Mouse (Mus musculus) midbrain, embryonic 12.5 days (tissue): ENCODE data around the gene Rgp1. TPM values are rescaled to one million over a fixed set of nuclear protein-coding genes. Genes with fewer than 3 reads are reported as not detected.

ENCODE experiments used
- ATAC-seq: fragments of 200-750 bp; cut with Nextera tagmentation; 2 replicates; pipeline ENCODE4 v1.8.0; 2017; ENCODE audit warnings: low read depth, moderate TSS enrichment, moderate library complexity; ENCODE audit not compliant: low FRiP score
- H3K27ac ChIP-seq: fragments of 300-500 bp; sonication (generic); replicated peaks from 2 replicates; pipeline ENCODE4 v1.5.1; 2016; ENCODE audit warnings: mild to moderate bottlenecking
- H3K27me3 ChIP-seq: fragments of 300-500 bp; sonication (generic); 2 replicates; pipeline ENCODE4 v1.6.1; 2016; ENCODE audit warnings: mild to moderate bottlenecking
- H3K36me3 ChIP-seq: fragments of 300-500 bp; sonication (generic); 2 replicates; pipeline ENCODE4 v1.6.1; 2016
- H3K4me1 ChIP-seq: fragments of 300-500 bp; sonication (generic); 2 replicates; pipeline ENCODE4 v1.6.1; 2016
- H3K4me2 ChIP-seq: fragments of 300-500 bp; sonication (generic); replicated peaks from 2 replicates; pipeline ENCODE4 v1.6.1; 2016; ENCODE audit warnings: mild to moderate bottlenecking, moderate library complexity
- H3K4me3 ChIP-seq: fragments of 300-500 bp; sonication (generic); 2 replicates; pipeline ENCODE4 v1.5.1; 2016; ENCODE audit warnings: mild to moderate bottlenecking
- H3K9ac ChIP-seq: fragments of 300-500 bp; sonication (generic); replicated peaks from 2 replicates; pipeline ENCODE4 v1.6.1; 2016; ENCODE audit warnings: mild to moderate bottlenecking, moderate library complexity
- H3K9me3 ChIP-seq: fragments of 300-500 bp; sonication (generic); 2 replicates; pipeline ENCODE4 v1.6.1; 2016; ENCODE audit warnings: mild to moderate bottlenecking
- WGBS: fragments of 180-500 bp; shearing (Covaris S2); methylation state at CpG from one replicate; pipeline ENCODE4 v1.1.7; 2016; 5-methylcytosine and 5-hydroxymethylcytosine counted together
- polyA plus RNA-seq: library from polyadenylated mRNA; unstranded; fragments of >200 nt; fragmentation: Nextera tagmentation; extraction: Ambion mirVana; gene quantifications from 2 replicates; pipeline ENCODE4 v1.2.1, GENCODE M21; 2016

Gene Rgp1
- polyA plus RNA-seq, 1 experiment from 2014 or later, result 31.8 TPM

GRCm38 (mm10) chr4:43564231-43564630 lies 14.3 kb upstream of the Rgp1 start:
- 67% methylated on average over 2 of the region's 2 CpGs for WGBS
- Histone ChIP-seq H3K36me3 (peaks cover 47% of the 10 kb centered on the region), H3K4me3 (no peak overlapping the region), H3K9ac (no peak overlapping the region), H3K4me2 (no peak overlapping the region), H3K4me1 (peaks cover 37% of the 10 kb centered on the region), H3K27me3 (no peaks in the 10 kb centered on the region), H3K9me3 (no peaks in the 10 kb centered on the region), H3K27ac (no peak overlapping the region)
- no peak for ATAC-seq

- Histone ChIP-seq H3K4me2 (no peak overlapping the region), H3K4me3 (no peak overlapping the region), H3K27ac (no peak overlapping the region), H3K9me3 (no peaks in the 10 kb centered on the region), H3K9ac (no peak overlapping the region), H3K4me1 (peaks cover 14% of the 10 kb centered on the region), H3K27me3 (no peaks in the 10 kb centered on the region), H3K36me3 (peaks cover 76% of the 10 kb centered on the region)
- 95% methylated on average over 9 of the region's 9 CpGs for WGBS
- no peak for ATAC-seq
Measured at GRCm38 (mm10) chr4:43567140-43567539, 11.4 kb upstream of the Rgp1 start.

DNA sequence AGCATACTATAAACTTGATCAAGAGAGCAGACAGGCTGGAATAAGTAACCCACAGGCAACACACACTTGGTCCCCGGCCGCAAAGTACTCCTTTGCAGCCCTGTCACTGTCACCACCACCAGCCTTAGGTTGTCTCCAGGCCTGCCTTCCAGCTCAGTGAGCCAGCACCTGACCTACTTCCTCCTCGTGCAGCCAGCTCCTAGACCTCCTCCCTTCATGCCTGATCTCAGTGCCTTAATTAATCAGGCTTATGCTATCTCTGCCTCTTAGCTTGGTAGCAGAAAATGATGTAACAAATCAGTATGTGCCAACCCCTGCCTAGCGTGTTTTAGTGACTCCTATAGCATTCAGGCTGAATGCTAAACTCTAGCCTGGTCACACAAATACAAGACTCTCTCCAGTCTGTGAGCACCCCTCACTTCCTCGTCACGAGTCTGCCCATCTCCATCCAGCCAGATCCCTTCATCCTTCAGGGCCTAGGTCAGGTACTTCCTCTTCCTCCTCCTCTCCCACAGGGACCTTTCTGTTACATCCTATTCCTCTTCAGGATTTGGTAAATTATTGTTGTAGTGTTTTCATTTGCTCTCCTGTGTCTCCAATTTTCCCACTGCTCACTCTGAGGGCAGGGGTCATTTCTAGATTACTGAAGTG lies 7.0 kb upstream of the Rgp1 start:
- Histone ChIP-seq H3K36me3 (peaks cover 71% of the 10 kb centered on the region), H3K4me2 (no peak overlapping the region), H3K27me3 (no peaks in the 10 kb centered on the region), H3K9ac (no peak overlapping the region), H3K9me3 (no peaks in the 10 kb centered on the region), H3K4me1 (peaks cover 18% of the 10 kb centered on the region), H3K4me3 (no peak overlapping the region), H3K27ac (no peak overlapping the region)
- WGBS, result 90% methylated on average over 6 of the region's 6 CpGs
- ATAC-seq, result no peak

- whole genome bisulfite sequencing, result 94% methylated on average over 4 of the region's 4 CpGs
- H3K4me3 ChIP-seq, result no peak overlapping the region
- H3K27me3 ChIP-seq, result no peaks in the 10 kb centered on the region
- H3K36me3 ChIP-seq, result peaks cover 50% of the 10 kb centered on the region
- no peak overlapping the region for H3K27ac ChIP-seq
- no peaks in the 10 kb centered on the region for H3K9me3 ChIP-seq
- H3K4me1 ChIP-seq, result peaks cover 35% of the 10 kb centered on the region
- no peak overlapping the region for H3K9ac ChIP-seq
- no peak overlapping the region for H3K4me2 ChIP-seq
- no peak for ATAC-seq
Measured at GRCm38 (mm10) chr4:43573561-43573960, 5.0 kb upstream of the Rgp1 start.

- 65% methylated on average over 2 of the region's 2 CpGs for WGBS
- Histone ChIP-seq H3K36me3 (peaks cover 34% of the 10 kb centered on the region), H3K27me3 (no peaks in the 10 kb centered on the region), H3K27ac (no peak overlapping the region), H3K9me3 (no peaks in the 10 kb centered on the region), H3K4me3 (peak overlapping the region; percentile 8; the same call in 1 of the 2 replicates), H3K4me2 (peak overlapping the region; percentile 96), H3K9ac (no peak overlapping the region), H3K4me1 (peaks cover 45% of the 10 kb centered on the region)
- no peak for ATAC-seq
Measured at GRCm38 (mm10) chr4:43575356-43575755, 3.2 kb upstream of the Rgp1 start.

GRCm38 (mm10) chr4:43577237-43577881 lies 1.2 kb upstream of the Rgp1 start:
- Histone ChIP-seq H3K4me2 (peak overlapping the region; percentile 96), H3K4me3 (peak overlapping the region; percentile 82), H3K27ac (no peak overlapping the region), H3K9ac (peak overlapping the region; percentile 92), H3K4me1 (peaks cover 45% of the 10 kb centered on the region), H3K9me3 (no peaks in the 10 kb centered on the region), H3K36me3 (peaks cover 35% of the 10 kb centered on the region), H3K27me3 (no peaks in the 10 kb centered on the region)
- 58% methylated on average over 8 of the region's 8 CpGs for WGBS
- no peak for ATAC-seq

- H3K27me3 ChIP-seq, result no peaks in the 10 kb centered on the region
- no peak for ATAC-seq
- peak overlapping the region; percentile 92 for H3K9ac ChIP-seq
- whole genome bisulfite sequencing, result 11% methylated on average over 10 of the region's 10 CpGs
- no peaks in the 10 kb centered on the region for H3K9me3 ChIP-seq
- H3K27ac ChIP-seq, result peak overlapping the region; percentile 63; the same call in 1 of the 2 replicates
- peaks cover 45% of the 10 kb centered on the region for H3K4me1 ChIP-seq
- H3K4me3 ChIP-seq, result peak overlapping the region; percentile 82
- H3K36me3 ChIP-seq, result peaks cover 41% of the 10 kb centered on the region
- H3K4me2 ChIP-seq, result peak overlapping the region; percentile 96
Measured at GRCm38 (mm10) chr4:43579256-43579655, 741 bp downstream of the Rgp1 start.

- peak overlapping the region; percentile 82 for H3K4me3 ChIP-seq
- H3K27me3 ChIP-seq, result no peaks in the 10 kb centered on the region
- 87% methylated on average over 6 of the region's 6 CpGs for WGBS
- peak overlapping the region; percentile 96 for H3K4me2 ChIP-seq
- H3K4me1 ChIP-seq, result peaks cover 45% of the 10 kb centered on the region
- peaks cover 45% of the 10 kb centered on the region for H3K36me3 ChIP-seq
- peak overlapping the region; percentile 92; the same call in 1 of the 2 replicates for H3K9ac ChIP-seq
- H3K9me3 ChIP-seq, result no peaks in the 10 kb centered on the region
- ATAC-seq, result no peak
- H3K27ac ChIP-seq, result no peak overlapping the region
Measured at GRCm38 (mm10) chr4:43579731-43580130, 1.2 kb downstream of the Rgp1 start.

- no peak overlapping the region for H3K9ac ChIP-seq
- ATAC-seq, result no peak
- peaks cover 35% of the 10 kb centered on the region for H3K4me1 ChIP-seq
- H3K27me3 ChIP-seq, result no peaks in the 10 kb centered on the region
- WGBS, result 94% methylated on average over 5 of the region's 5 CpGs
- H3K4me2 ChIP-seq, result no peak overlapping the region
- H3K9me3 ChIP-seq, result no peaks in the 10 kb centered on the region
- H3K36me3 ChIP-seq, result peaks cover 45% of the 10 kb centered on the region
- H3K4me3 ChIP-seq, result no peak overlapping the region
- no peak overlapping the region for H3K27ac ChIP-seq
Measured at GRCm38 (mm10) chr4:43580721-43581120, 2.2 kb downstream of the Rgp1 start.

DNA sequence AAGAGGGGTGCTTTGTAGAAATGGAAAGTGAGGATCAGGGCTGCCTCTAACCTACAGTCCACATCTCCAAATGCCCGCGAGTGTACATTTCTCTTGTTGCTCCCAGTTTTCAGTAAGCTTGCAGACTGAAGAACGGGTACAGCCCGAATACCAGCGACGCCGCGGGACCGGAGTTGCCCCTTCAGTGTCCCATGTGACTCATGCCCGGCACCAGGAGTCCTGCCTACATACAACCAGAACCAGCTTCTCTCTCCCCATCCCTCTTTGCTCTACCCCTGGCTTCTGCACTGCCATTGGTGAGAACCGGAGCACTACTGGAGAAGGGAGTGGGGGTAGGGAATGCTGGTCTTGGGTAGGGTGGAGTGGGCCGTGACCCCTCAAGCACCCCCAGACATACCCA lies 2.9 kb downstream of the Rgp1 start:
- 96% methylated on average over 12 of the region's 12 CpGs for WGBS

DNA sequence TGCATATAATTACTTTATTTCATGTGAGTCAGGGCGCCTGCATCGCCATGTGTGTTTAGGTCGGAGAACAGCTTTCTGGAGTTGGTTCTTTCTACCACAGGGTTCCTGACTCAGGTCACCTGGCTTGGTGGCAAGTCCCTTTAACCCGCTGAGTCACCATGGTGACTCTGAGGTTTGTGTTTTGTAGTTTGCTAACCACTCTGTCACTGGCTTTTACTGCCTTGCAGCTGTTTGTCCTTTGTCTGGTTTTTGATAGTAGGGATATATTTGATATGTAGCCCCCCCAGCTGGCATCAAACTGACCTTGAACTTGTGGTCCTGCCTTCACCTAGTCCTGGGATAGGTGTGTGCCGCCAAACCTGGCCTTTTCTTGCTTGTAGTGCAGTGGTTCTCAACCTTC lies 3.7 kb downstream of the Rgp1 start:
- no peak overlapping the region for H3K4me2 ChIP-seq
- H3K9me3 ChIP-seq, result no peaks in the 10 kb centered on the region
- H3K36me3 ChIP-seq, result peaks cover 45% of the 10 kb centered on the region
- H3K9ac ChIP-seq, result no peak overlapping the region
- peaks cover 20% of the 10 kb centered on the region for H3K4me1 ChIP-seq
- no peaks in the 10 kb centered on the region for H3K27me3 ChIP-seq
- WGBS, result 92% methylated on average over 5 of the region's 5 CpGs
- no peak for ATAC-seq
- no peak overlapping the region for H3K4me3 ChIP-seq
- H3K27ac ChIP-seq, result no peak overlapping the region

More for the DNA sequence above, 2.9 kb downstream of the Rgp1 start:
- Histone ChIP-seq H3K4me2 (no peak overlapping the region), H3K4me3 (no peak overlapping the region), H3K27ac (no peak overlapping the region), H3K36me3 (peaks cover 45% of the 10 kb centered on the region), H3K9ac (no peak overlapping the region), H3K27me3 (no peaks in the 10 kb centered on the region), H3K9me3 (no peaks in the 10 kb centered on the region), H3K4me1 (peaks cover 29% of the 10 kb centered on the region)
- no peak for ATAC-seq

- peaks cover 45% of the 10 kb centered on the region for H3K36me3 ChIP-seq
Measured at GRCm38 (mm10) chr4:43583421-43583820, 4.9 kb downstream of the Rgp1 start.

More at GRCm38 (mm10) chr4:43583421-43583820, 4.9 kb downstream of the Rgp1 start:
- no peak overlapping the region for H3K4me2 ChIP-seq
- H3K4me3 ChIP-seq, result no peak overlapping the region
- WGBS, result 79% methylated on average over 7 of the region's 7 CpGs
- ATAC-seq, result no peak
- no peaks in the 10 kb centered on the region for H3K27me3 ChIP-seq
- peaks cover 10% of the 10 kb centered on the region for H3K4me1 ChIP-seq
- no peak overlapping the region for H3K9ac ChIP-seq
- H3K27ac ChIP-seq, result no peak overlapping the region
- no peaks in the 10 kb centered on the region for H3K9me3 ChIP-seq
